Mouse (Mus musculus): ENCODE results near the gene Hip1r.

DNA sequence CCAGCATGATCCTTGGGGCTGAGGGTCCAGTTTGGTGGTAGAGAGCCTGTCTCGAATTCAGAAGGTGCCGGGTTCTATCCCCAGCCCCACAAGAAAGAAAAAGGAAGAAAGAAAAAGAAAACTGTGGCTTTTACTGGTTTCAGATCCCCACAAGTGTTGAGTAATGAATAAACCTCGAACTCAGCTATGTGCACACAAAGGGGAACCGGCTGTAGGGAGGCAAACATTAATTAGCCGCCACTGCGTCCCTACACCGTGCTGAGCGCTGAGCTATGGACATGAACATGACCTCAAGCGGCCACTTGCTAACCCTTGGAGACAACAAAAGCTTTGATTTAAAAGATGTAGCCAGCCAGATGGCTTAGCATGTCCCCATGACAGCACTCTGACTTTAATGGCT, 51.7 kb downstream of the Hip1r start:
- TF ChIP-seq POLR2A (IDR thresholded peaks at IDR 0.05; ENCODE audit: insufficient read length, low read depth) = no peak
- TF ChIP-seq POLR2AphosphoS2 (IDR thresholded peaks at IDR 0.05; ENCODE audit: insufficient read length, low read depth) = no peak
- no peak for TF ChIP-seq TCF12 (IDR thresholded peaks at IDR 0.05; ENCODE audit: insufficient read depth, poor library complexity, severe bottlenecking)
- TF ChIP-seq E2F4 (IDR thresholded peaks at IDR 0.05; ENCODE audit: insufficient read depth) = no peak
- no peak for TF ChIP-seq MYOG (IDR thresholded peaks at IDR 0.05; ENCODE audit: control insufficient read depth in 1 of 3, insufficient read depth in 1 of 3, insufficient read length in 2 of 3, low read depth in 2 of 3)
- no peak for TF ChIP-seq USF1 (IDR thresholded peaks at IDR 0.05; ENCODE audit: low read depth)
- TF ChIP-seq TCF3 (IDR thresholded peaks at IDR 0.05; ENCODE audit: insufficient read length, low read depth) = no peak
- TF ChIP-seq MYOD1 (IDR thresholded peaks at IDR 0.05; ENCODE audit: control insufficient read depth in 1 of 3, insufficient read length in 2 of 3, low read depth in 2 of 3) = no peak

Measured in myocyte (in vitro differentiated cells).